Mouse (Mus musculus) embryonic facial prominence, embryonic 13.5 days (tissue): Measurements from ENCODE around the gene Gm48552. TPM values are rescaled to one million over a fixed set of nuclear protein-coding genes. Genes with fewer than 3 reads are reported as not detected.
A peak's percentile ranks its signal among the peaks of the same experiment; 100 is the strongest.

Source experiments
- ATAC-seq: fragments of 200-750 bp; cut with Nextera tagmentation; 2 replicates; pipeline ENCODE4 v1.8.0; 2017; ENCODE audit warnings: low read depth; ENCODE audit not compliant: insufficient number of reproducible peaks, insufficient read depth, low FRiP score, low TSS enrichment
- H3K27ac ChIP-seq: fragments of 300-500 bp; sonication (generic); 2 replicates; pipeline ENCODE4 v1.5.1; 2015; ENCODE audit warnings: moderate library complexity, mild to moderate bottlenecking, inconsistent platforms
- H3K27me3 ChIP-seq: fragments of 300-500 bp; sonication (generic); 2 replicates; pipeline ENCODE4 v1.6.1; 2015; ENCODE audit warnings: mild to moderate bottlenecking, inconsistent platforms
- H3K36me3 ChIP-seq: fragments of 300-500 bp; sonication (generic); 2 replicates; pipeline ENCODE4 v1.6.1; 2015; ENCODE audit warnings: mild to moderate bottlenecking, inconsistent platforms
- H3K4me1 ChIP-seq: fragments of 300-500 bp; sonication (generic); 2 replicates; pipeline ENCODE4 v1.6.1; 2015; ENCODE audit warnings: inconsistent platforms
- H3K4me2 ChIP-seq: fragments of 300-500 bp; sonication (generic); 2 replicates; pipeline ENCODE4 v1.6.1; 2015; ENCODE audit warnings: moderate library complexity, mild to moderate bottlenecking, inconsistent platforms
- H3K4me3 ChIP-seq: fragments of 300-500 bp; sonication (generic); 2 replicates; pipeline ENCODE4 v1.5.1; 2015; ENCODE audit warnings: mild to moderate bottlenecking, inconsistent platforms
- H3K9ac ChIP-seq: fragments of 300-500 bp; sonication (generic); 2 replicates; pipeline ENCODE4 v1.6.1; 2015; ENCODE audit warnings: mild to moderate bottlenecking, inconsistent platforms
- H3K9me3 ChIP-seq: fragments of 300-500 bp; sonication (generic); 2 replicates; pipeline ENCODE4 v1.6.1; 2016; ENCODE audit warnings: inconsistent platforms
- WGBS: fragments of 180-500 bp; shearing (Covaris S2); methylation state at CpG from one replicate; pipeline ENCODE4 v1.1.7; 2015; ENCODE audit warnings: mixed read lengths; 5-methylcytosine and 5-hydroxymethylcytosine counted together
- polyA plus RNA-seq: library from polyadenylated mRNA; unstranded; fragments of >200 nt; fragmentation: Nextera tagmentation; extraction: Ambion mirVana; gene quantifications from 2 replicates; pipeline ENCODE4 v1.2.1, GENCODE M21; 2015

The Gm48552 gene
- polyA plus RNA-seq, 1 experiment from 2014 or later = 1.2 TPM

DNA sequence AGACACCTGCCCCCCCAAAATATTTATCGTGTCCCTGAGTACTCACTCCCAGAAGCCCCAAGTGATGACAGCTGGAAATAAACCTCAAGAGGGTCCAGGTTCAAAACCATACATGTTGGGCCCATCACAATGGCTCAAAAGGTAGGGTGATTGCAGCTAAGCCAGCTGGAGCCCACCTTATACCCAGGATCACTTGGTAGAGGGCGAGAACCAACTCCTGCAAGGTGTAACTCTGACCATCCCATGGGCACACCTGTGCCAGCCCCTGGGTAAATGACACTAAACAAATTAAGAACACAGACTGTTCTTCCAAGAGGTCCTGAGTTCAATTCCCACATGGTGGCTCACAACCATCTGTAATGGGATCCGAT lies 9.6 kb upstream of the Gm48552 start:
- no peak for ATAC-seq
- 56% methylated on average over 3 of the region's 3 CpGs for WGBS
- peak overlapping the region; percentile 85 for H3K27ac ChIP-seq
- H3K36me3 ChIP-seq = peaks cover 17% of the 10 kb centered on the region
- H3K27me3 ChIP-seq = no peaks in the 10 kb centered on the region
- H3K9ac ChIP-seq = peak overlapping the region; percentile 69
- H3K9me3 ChIP-seq = no peaks in the 10 kb centered on the region
- H3K4me1 ChIP-seq = peaks cover 30% of the 10 kb centered on the region
- peak overlapping the region; percentile 79 for H3K4me3 ChIP-seq
- peak overlapping the region; percentile 88 for H3K4me2 ChIP-seq

DNA sequence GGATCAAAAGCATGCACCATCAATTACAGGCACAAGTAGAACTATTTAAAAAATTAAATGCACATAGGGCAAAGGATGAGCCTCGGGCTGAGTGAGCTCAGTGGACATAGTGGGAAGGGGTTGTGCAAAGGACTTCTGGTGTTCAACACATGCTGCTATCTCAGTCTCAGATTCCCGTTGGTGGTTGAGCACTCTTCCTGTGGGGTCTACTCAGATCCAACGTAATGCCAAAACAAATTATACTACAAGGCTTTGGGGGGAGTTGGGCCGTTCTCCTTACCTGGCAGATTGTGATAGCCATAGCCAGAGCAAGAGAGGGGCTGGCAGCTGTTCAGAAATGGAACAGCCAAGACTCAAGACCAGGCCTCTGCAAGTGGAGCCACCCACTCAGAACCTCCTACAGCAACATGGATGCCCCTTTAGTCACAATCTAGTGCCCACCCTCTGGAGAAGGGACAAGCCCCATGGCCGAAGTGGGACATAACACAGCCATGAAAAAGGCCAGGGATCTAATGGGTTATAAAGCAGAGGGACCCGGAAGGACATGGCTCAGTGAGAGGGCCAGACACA lies 8.9 kb upstream of the Gm48552 start:
- no peak overlapping the region for H3K27ac ChIP-seq
- peaks cover 13% of the 10 kb centered on the region for H3K36me3 ChIP-seq
- WGBS = 84% methylated on average over 6 of the region's 6 CpGs
- no peak overlapping the region for H3K9ac ChIP-seq
- no peaks in the 10 kb centered on the region for H3K27me3 ChIP-seq
- no peaks in the 10 kb centered on the region for H3K9me3 ChIP-seq
- ATAC-seq = no peak
- H3K4me2 ChIP-seq = no peak overlapping the region
- H3K4me1 ChIP-seq = peaks cover 31% of the 10 kb centered on the region
- H3K4me3 ChIP-seq = no peak overlapping the region

DNA sequence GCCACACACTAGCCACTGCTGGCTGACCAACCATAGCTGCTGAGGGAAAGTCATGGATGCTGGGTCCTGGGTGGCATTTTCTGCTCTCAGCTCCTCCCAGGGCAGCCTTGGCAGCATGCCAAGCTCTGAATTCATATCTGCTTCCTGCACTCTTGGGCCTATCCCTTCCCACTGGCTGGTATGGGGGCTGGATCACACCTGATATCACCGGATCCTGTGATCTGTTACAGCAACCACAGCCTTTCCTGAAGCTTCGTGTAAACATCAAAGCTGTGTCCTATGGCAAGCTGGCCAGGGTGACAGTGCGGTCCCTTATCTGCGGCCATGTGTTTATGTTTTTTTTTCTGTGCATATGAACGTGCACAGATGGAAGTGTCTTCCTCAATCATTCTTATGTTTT lies 6.8 kb upstream of the Gm48552 start:
- WGBS = 75% methylated on average over 5 of the region's 5 CpGs
- Histone ChIP-seq H3K36me3 (peaks cover 13% of the 10 kb centered on the region), H3K9ac (0 out of 2 replicates have a peak overlapping the region, but pooled peaks have one; percentile 52), H3K9me3 (no peaks in the 10 kb centered on the region), H3K4me3 (no peak overlapping the region), H3K4me2 (no peak overlapping the region), H3K27ac (no peak overlapping the region), H3K27me3 (no peaks in the 10 kb centered on the region), H3K4me1 (peaks cover 24% of the 10 kb centered on the region)
- ATAC-seq = no peak

DNA sequence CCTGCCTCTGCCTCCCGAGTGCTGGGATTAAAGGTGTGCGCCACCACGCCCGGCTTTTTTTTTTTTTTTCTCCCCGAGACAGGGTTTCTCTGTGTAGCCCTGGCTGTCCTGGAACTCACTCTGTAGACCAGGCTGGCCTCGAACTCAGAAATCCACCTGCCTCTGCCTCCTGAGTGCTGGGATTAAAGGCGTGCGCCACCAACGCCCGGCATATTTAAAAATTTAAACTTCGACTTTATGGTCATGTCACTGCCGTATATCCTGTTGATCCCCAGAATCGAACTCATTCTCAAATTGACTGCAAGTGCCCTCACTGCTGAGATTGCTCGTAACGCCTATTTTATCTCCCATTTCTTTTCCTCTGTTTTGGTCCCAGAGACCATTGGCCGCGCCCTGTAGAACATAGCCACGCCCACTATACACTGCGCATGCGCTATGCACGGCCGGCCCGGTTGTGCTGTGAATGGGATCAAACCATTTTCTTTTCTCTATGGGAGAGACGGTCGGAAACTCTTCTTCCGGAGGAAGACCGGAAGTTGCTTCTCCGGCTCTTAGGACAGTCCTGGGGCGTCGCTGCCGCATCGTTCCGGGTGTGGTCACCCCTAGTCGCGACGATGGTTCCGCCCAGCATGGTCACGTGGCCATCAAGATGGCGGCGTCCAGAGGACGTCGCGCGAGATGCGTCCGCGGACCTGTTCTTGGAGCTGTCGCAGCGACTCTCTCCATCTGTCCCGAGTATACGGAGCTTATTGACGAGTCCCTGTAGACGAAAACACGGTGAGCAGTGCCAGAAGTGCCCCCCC lies 4.8 kb upstream of the Gm48552 start, which contains the start of the genes Dohh and Gm48551:
TSS of gene Dohh (plus strand) at position 627 of the 803 bp plus-strand sequence.
TSS of gene Gm48551 (plus strand) at position 665 of the 803 bp plus-strand sequence.
- peak within 1 kb of the TSS; percentile 94 for H3K4me3 ChIP-seq
- H3K36me3 ChIP-seq = peaks cover 33% of the 10 kb centered on the region
- peak within 1 kb of the TSS; percentile 77 for H3K4me2 ChIP-seq
- peaks cover 15% of the 10 kb centered on the region for H3K4me1 ChIP-seq
- H3K9me3 ChIP-seq = no peaks in the 10 kb centered on the region
- ATAC-seq = peak; percentile 92
- peak within 1 kb of the TSS; percentile 82 for H3K27ac ChIP-seq
- peak within 1 kb of the TSS; percentile 90 for H3K9ac ChIP-seq
- no peaks in the 10 kb centered on the region for H3K27me3 ChIP-seq
- WGBS = 8% methylated on average over 54 of the region's 54 CpGs

DNA sequence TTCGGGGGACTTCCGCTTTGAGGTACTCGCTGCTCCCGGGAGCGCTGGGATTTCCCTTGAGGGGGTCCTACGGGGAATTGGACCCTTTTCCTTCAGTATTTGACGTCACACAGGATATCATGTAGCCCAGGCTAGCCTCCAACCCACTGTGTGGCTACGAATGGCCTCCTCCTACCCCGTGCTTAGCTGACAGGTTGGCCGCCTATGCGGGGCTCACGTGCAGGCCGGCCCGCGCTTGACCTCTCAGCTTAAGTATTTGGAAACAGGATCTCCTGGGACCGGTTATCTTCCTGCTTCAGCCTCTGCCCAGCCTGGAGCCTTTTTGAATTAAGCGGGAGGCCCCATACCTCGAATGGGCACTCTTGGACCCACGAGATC lies 4.2 kb upstream of the Gm48552 start:
- H3K27me3 ChIP-seq = no peaks in the 10 kb centered on the region
- H3K4me3 ChIP-seq = peak overlapping the region; percentile 94
- peak overlapping the region; percentile 77 for H3K4me2 ChIP-seq
- WGBS = under 1% methylated on average over 19 of the region's 19 CpGs
- H3K9me3 ChIP-seq = no peaks in the 10 kb centered on the region
- no peak for ATAC-seq
- peak overlapping the region; percentile 90 for H3K9ac ChIP-seq
- peaks cover 38% of the 10 kb centered on the region for H3K36me3 ChIP-seq
- peak overlapping the region; percentile 82 for H3K27ac ChIP-seq
- H3K4me1 ChIP-seq = peaks cover 12% of the 10 kb centered on the region

DNA sequence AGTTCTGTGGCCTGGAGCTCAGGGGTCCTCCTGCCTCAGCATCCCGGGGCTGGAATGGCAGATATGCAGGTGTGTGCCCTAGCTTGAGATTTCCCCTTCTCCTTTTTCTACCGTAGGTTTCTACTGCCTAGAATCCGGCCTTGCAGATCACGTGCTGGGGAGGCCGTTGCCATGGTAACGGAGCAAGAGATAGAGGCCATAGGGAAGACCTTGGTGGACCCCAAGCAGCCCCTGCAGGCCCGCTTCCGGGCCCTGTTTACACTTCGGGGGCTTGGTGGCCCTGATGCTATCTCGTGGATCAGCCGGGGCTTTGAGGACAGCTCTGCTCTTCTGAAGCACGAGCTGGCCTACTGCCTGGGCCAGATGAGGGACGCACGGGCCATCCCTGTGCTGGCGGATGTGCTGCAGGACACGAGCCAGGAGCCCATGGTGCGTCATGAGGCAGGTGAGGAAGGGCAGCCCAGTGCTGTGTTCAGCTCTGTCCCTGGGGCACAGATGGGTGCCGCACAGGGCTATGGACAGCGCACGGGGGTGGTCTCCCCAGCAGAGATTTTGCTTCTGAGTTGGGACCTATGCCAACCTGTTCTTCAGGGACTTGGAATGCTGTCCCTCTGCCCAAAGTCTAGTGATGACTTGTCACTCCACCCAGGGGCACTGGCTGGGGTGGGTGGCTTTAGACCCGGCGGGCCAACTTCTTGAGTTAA lies 3.0 kb upstream of the Gm48552 start:
- no peak overlapping the region for H3K27ac ChIP-seq
- no peaks in the 10 kb centered on the region for H3K9me3 ChIP-seq
- H3K27me3 ChIP-seq = no peaks in the 10 kb centered on the region
- peak overlapping the region; percentile 77 for H3K4me2 ChIP-seq
- H3K4me1 ChIP-seq = peaks cover 12% of the 10 kb centered on the region
- no peak for ATAC-seq
- H3K36me3 ChIP-seq = peaks cover 38% of the 10 kb centered on the region
- peak overlapping the region; percentile 90; the same call in 1 of the 2 replicates for H3K9ac ChIP-seq
- H3K4me3 ChIP-seq = peak overlapping the region; percentile 94
- 89% methylated on average over 22 of the region's 22 CpGs for WGBS

DNA sequence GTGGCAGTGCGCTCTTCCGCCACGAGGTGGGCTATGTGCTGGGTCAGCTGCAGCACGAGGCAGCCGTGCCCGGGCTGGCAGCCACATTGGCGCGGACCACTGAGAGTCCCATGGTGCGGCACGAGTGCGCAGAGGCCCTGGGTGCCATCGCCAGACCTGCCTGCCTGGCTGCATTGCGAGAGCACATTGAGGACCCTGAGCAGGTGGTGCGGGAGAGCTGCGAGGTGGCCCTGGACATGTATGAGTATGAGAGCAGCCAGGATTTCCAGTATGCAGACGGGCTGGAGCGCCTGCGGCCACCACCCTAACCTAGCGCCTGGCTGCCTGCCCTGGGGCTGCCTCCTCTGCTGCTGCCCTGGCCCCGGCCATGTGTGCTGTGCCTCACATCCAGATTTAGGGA lies 1.1 kb upstream of the Gm48552 start:
- Histone ChIP-seq H3K27me3 (no peaks in the 10 kb centered on the region), H3K4me1 (peaks cover 14% of the 10 kb centered on the region), H3K4me3 (no peak overlapping the region), H3K36me3 (peaks cover 43% of the 10 kb centered on the region), H3K9ac (no peak overlapping the region), H3K9me3 (no peaks in the 10 kb centered on the region), H3K27ac (no peak overlapping the region), H3K4me2 (no peak overlapping the region)
- no peak for ATAC-seq
- WGBS = 95% methylated on average over 20 of the region's 20 CpGs

DNA sequence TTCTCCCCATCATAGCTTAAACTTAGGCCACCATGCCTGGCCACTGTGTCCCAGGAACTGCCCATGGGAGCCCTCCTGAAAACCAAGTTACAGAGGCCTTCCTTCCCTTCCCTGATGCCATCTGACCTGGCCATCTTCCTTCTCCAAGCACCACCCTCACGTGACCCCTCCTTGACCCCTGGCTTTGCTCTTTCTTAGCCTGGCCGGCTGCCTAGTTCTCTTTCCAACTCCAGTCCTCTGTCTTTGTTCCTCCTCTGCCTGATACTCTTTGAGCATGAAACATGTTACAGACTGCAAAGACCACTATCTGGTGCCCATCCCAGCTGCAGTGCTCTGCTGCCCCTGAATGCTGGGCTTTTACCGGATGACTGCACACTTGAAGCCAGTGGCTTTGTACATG lies 568 bp downstream of the Gm48552 start:
- Histone ChIP-seq H3K27me3 (no peaks in the 10 kb centered on the region), H3K36me3 (peaks cover 43% of the 10 kb centered on the region), H3K27ac (peak overlapping the region; percentile 22; the same call in 1 of the 2 replicates), H3K4me3 (no peak overlapping the region), H3K9me3 (no peaks in the 10 kb centered on the region), H3K9ac (0 out of 2 replicates have a peak overlapping the region, but pooled peaks have one; percentile 32), H3K4me2 (no peak overlapping the region), H3K4me1 (peaks cover 27% of the 10 kb centered on the region)
- 62% methylated on average over 3 of the region's 3 CpGs for WGBS
- no peak for ATAC-seq

DNA sequence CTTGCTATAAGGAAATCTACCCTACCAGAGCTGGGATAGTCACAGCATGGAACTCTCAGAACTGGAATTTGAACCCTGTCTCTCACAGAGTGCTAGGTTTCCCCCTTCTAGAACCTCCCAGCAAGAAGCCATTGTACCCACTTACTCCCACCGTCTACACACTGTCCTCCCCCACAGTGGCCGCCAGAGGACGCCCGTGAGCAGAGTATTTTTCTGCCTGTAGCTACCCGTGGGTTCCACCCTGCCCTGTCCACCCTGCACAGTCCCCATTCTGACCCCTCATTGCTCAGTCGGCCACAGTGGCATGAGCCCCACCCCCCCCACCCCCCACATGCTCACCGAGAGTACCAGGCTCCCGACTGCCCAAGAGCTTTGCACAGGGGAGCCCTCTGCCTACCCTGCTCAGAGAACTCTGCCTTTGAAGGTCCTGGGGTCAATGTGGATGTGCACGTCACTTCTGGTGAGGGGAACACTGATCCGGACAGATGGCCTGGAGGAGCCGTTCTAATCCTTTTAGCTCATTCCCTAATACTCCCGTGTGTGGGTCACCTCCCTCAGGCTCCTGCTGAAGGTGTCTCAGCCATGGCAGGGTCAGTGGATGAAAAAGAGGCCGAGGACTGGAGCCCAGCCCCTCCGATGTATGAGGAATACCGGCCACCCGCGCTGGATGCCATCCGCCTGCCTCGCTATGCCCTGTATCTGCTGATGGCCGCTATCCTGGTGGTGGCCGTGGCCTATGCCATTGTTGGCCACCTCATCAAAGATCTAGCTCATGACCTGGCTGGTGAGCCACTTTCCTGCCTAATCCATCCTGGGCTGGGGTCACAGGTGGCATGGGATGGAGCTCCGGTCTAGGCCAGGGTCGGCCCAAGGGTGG lies 1.2 kb downstream of the Gm48552 start:
- H3K27ac ChIP-seq = no peak overlapping the region
- 0 out of 2 replicates have a peak overlapping the region, but pooled peaks have one; percentile 32 for H3K9ac ChIP-seq
- peaks cover 43% of the 10 kb centered on the region for H3K36me3 ChIP-seq
- 58% methylated on average over 23 of the region's 23 CpGs for WGBS
- H3K9me3 ChIP-seq = no peaks in the 10 kb centered on the region
- no peaks in the 10 kb centered on the region for H3K27me3 ChIP-seq
- peaks cover 24% of the 10 kb centered on the region for H3K4me1 ChIP-seq
- no peak overlapping the region for H3K4me2 ChIP-seq
- no peak overlapping the region for H3K4me3 ChIP-seq
- ATAC-seq = peak; percentile 28; the same call in 1 of the 2 replicates

DNA sequence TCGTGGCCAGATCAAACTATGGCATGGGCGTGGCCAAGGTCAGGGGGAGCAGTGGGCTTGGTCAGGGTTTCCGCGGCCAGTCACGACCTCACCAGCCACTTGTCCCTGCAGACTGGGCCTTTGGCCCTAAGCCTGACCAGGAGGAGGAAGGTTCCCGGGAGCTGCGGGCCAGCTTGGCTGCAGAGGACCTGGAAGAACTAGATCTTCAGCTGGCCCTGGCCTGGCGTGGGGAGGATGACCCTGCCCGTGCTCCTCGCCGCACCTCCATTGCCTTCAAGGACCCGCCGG lies 1.8 kb downstream of the Gm48552 start:
- no peak for ATAC-seq
- H3K9ac ChIP-seq = 0 out of 2 replicates have a peak overlapping the region, but pooled peaks have one; percentile 11
- no peak overlapping the region for H3K27ac ChIP-seq
- H3K9me3 ChIP-seq = no peaks in the 10 kb centered on the region
- H3K4me3 ChIP-seq = no peak overlapping the region
- H3K27me3 ChIP-seq = no peaks in the 10 kb centered on the region
- WGBS = 90% methylated on average over 13 of the region's 13 CpGs
- H3K36me3 ChIP-seq = peaks cover 43% of the 10 kb centered on the region
- H3K4me2 ChIP-seq = no peak overlapping the region
- H3K4me1 ChIP-seq = peaks cover 18% of the 10 kb centered on the region

DNA sequence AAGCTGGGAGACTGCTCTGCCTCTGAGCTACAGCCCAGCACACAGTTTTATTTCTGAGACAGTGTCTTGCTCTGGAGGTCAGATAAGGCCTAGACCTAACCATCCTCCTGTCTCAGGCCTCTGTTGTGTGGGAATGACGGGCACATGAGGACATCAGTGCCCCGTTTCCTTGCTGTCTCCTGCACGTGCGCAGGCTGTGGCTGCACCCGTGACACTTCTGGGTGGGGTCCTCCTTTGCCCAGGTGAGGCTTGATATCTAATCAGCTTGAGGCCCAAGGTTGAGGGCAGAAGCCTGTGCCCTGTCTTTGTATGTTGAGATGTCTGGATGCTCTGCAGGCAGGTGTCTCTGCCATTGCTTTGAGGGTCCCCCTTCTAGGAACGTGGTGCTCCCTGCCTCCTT lies 3.5 kb downstream of the Gm48552 start:
- H3K9me3 ChIP-seq = no peaks in the 10 kb centered on the region
- H3K27ac ChIP-seq = no peak overlapping the region
- no peaks in the 10 kb centered on the region for H3K27me3 ChIP-seq
- H3K36me3 ChIP-seq = peaks cover 37% of the 10 kb centered on the region
- H3K4me2 ChIP-seq = no peak overlapping the region
- H3K4me3 ChIP-seq = no peak overlapping the region
- H3K9ac ChIP-seq = no peak overlapping the region
- 79% methylated on average over 6 of the region's 6 CpGs for WGBS
- ATAC-seq = no peak
- H3K4me1 ChIP-seq = peaks cover 18% of the 10 kb centered on the region
